Mouse (Mus musculus) heart, postnatal 36 days (tissue): ENCODE results near the gene Minpp1. TPM values are rescaled to one million over a fixed set of nuclear protein-coding genes. Genes with fewer than 3 reads are reported as not detected.
"Not testable (repeated sequence)": the region's sequence is repeated elsewhere in the genome, so short reads cannot be mapped to it uniquely, and the experiment has no call there.

Source experiments
- DNase-seq, 2 experiments: peaks; one replicate each; pipeline ENCODE4 v3.0.0; 2021 to 2022
- intact Hi-C: fragments of 180-260 bp; cut with DNase I; formaldehyde crosslinking; loops from one replicate; pipeline ENCODE4 v1.15.1; 2025
- total RNA-seq, 2 experiments: library from RNA; stranded (reverse); gene quantifications; 2 replicates each; pipeline ENCODE4 v1.2.3; 2021

The Minpp1 gene
- 10 to 100 TPM; 14.1 to 15.3 TPM for total RNA-seq

DNA sequence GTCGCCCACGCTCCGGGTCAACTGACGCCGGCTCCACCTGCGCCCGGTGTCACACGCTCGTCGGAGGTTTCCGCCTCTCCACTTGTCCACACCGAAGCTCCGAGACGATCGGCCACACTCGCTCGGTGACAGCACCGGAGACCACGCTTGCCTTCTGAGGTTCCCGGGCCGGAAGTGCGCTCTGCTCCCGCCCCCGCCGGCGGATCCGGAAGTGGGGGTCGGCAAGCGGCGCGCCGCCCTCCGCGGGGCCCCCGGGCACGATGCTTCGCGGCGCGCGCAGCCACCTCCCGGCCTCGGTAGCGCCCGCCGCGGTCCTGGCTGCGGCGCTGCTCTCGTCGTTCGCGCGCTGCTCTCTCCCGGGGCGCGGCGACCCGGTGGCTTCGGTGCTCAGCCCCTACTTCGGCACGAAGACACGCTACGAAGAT is at the start of gene Minpp1:
Gene Minpp1 (plus strand): TSS at position 89 of the 425 bp plus-strand sequence.
- intact Hi-C loops, result loop anchor here (5.0 kb wide), 1 partner anchor 323 kb away; no protein-coding TSS in a partner anchor

DNA sequence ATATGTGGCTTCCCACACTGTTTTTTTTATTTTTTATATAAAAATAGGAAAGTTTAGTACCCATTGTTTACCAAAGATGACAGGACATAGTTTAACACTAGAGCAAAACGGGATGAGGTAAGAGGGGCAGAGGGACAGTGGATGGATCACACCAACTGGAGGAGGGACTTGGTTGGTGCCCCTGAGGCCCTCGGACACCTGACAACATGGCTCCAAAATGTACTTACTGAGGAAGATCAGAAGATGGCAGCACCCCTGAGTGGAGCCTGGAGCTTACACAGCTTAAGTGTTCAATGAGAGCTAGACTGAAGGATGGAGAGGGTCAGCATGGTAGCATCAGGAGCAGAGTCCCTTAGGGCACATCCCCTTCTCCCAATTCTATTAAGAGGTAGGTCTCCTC is 46.2 kb upstream of the Minpp1 start:
- no peak for DNase-seq
- intact Hi-C loops, result no loop called here

More for the DNA sequence above, at the start of gene Minpp1:
- DNase-seq, result peak; percentile 85

DNA sequence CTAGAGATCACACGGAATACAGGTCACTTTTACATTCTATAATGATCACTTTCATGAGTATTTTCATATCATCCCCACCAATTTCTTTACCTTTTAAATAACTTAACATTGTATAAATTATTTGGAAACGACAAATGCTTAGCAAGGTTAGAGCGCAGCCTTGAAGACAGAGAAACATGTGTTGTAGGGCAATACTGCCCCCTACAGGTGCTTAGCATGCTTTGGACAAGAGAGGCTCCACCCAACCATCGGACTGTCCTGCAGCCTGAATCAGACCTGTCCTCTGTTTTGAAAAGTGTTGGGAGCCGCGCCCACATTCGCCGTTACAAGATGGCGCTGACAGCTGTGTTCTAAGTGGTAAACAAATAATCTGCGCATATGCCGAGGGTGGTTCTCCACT is 44.0 kb upstream of the Minpp1 start:
- DNase-seq, result peak; percentile 21 to 29
- intact Hi-C loops, result no loop called here

DNA sequence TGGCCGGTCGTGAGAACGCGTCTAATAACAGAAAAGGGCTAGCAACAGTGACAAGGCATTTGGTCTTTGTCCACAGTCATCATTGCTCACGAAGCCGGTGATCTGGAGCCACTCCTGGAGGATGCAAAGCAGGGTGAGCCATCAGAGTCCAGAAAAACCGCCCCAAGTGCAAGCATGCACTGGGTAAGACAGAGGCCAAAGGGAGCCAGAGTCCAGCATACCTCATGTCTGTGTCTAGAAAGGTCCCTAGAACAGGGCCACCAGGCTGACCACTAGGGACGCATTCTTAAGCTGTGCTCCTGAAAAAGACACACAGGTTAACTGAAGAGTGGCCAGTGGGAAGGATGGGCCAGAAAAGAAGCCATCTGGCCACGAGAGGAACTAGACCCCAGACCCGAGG is 36.6 kb upstream of the Minpp1 start:
- intact Hi-C loops, result no loop called here
- DNase-seq, result no peak

DNA sequence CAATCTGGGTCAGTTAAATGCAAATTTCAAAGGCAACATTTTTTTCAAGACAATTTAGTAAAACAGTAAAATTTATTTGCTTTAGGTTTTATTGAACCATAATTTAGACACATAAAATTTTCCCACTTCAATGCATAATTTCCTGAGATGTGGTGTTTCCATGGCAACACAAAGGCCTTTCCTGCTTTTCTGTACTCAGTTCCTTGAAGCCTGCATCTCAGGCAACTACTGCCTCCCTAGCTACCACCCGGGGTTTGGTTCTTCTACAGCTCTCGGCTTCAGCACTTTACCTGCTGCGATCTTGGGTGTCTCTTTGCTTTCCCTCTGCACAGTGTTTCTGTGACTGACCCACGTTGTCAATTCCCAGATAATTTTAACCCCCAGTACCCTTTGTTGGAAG is 33.3 kb upstream of the Minpp1 start:
- DNase-seq, result no peak
- intact Hi-C loops, result no loop called here

DNA sequence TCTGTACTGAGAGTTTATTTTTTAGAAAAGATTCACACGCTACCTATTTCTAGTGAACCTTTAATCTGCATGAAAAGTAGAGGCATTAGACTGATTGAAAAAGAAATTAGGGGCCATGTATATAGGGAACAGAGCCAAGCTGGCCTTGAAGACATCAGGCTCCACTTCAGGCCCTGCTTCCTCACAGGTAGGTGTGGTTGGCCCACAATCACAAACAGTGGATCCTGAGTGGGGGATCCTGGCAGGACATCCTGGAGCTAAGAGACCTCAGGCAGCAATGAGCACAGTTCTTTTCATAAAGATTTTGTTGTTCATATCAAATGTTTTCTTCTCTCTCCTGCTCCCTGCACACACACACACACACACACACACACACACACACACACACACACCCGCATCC is 28.8 kb upstream of the Minpp1 start:
- intact Hi-C loops, result no loop called here
- no peak for DNase-seq

DNA sequence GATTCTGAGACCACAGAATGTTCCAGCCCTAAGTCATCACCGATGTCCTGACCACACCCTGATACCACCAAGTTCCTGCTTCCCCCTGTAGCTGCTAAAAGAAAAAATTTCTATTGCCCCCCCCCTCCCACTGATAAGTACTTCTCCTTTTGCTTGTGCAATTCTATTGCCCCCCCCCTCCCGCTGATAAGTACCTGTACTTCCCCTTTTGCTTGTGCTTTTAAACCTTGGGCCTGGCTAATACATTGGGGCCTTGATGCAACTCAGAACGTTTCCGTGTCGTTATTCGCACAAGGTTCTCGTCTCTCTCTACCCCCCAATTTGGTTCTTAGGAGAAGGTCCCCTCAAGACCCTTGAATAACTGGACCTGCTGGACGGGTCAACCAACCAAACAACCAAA is 27.9 kb upstream of the Minpp1 start:
- intact Hi-C loops, result not testable (repeated sequence)

DNA sequence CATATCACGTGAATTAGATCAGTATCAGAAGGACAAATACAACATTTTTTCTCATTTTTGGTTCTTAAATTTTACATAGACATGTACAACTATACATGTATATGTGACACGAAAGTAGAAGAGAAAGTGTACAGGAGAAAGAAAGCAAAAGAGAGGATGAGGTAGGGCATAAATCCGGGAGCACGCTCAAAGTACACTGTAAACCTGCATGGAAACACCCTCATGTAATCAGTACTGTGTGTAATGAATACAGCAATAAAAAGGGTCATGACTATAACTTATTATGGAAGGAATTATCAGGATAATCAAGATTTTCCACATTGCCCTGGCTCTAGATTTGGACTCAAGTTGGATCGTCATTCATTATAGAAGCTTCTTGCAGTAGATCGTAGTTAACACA is 22.5 kb upstream of the Minpp1 start:
- DNase-seq, result no peak
- intact Hi-C loops, result no loop called here

More for the DNA sequence above, 27.9 kb upstream of the Minpp1 start:
- not testable (repeated sequence) for DNase-seq

DNA sequence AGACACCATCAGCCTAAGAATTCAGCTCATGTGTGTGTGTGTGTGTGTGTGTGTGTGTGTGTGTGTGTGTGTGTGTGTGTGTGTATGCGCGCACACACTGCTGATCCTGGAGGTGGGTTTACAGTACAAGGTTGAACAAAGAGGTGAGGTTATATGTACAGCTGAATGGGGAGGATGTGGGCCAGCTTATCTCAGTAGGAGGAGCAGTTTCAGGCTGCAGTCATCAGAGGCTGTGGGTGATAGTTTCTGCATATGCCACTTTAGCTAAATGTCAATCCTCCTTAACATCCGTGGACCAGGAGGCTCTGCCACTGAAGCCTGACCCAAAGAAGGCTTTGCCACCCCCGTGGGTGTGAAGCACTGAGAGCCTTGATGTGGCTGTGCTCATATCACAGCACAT is 20.3 kb upstream of the Minpp1 start:
- DNase-seq, result no peak
- intact Hi-C loops, result no loop called here

DNA sequence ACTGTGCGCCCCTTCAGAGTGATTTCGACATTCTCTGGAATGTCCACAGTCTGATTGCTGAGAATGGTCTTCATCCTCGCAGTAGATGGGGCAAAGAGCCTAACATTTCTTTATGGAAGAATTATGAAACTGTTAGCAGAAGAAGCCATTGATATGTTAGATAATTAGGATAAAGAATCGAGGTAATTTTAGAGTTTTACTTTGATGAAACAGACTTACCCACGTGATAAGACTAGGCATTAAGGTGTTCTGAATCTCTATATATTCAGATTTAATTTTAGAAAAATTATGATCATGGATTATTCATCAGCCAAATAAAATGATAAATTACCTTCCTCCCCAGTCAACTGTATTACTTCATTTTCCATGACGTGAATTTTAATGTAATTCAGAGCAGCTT is 19.1 kb upstream of the Minpp1 start, which contains the start of gene Rpl9-ps6:
Gene Rpl9-ps6 (minus strand): TSS at position 101 of the 400 bp plus-strand sequence.
- no peak for DNase-seq
- intact Hi-C loops, result no loop called here

DNA sequence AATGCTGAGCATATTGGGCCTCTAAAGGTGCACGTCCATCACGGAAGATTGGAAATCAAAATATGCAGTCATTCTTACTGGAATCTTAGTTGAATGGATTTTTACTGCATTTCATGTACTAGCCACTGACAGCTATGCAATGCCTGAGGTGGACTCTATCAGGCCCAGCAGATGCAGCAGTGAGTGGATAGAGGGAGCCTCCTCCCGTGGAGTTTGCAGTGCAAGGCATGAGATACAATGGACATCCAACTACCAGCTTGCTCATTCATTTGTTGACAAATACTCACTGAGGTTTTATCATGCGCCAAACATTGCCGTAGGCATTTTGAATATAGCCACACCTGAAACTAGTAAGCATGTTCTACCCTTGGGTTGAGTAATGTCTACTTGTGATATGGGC is 18.2 kb upstream of the Minpp1 start:
- no peak for DNase-seq
- intact Hi-C loops, result no loop called here

DNA sequence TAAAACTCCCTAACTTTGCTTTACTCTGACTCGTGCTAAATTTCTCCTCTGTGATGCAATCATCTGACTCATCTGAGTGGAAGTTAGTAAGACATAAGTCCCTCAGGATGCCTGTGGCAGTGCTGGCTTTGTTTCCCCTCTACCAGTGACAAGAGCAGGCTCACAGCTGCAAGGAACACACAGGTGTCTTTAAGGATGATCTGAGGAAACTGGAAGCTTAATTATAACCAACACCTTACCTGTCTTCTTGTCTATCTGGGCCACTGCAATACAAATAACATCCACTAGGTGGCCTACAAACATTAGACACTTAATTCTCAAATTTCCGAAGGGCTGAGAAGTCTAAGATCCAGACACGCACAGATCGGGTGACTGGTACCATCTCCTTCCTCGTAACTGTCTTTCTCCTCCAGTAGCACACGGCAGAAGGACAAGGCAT is 15.5 kb upstream of the Minpp1 start:
- peak; percentile 35 to 46 for DNase-seq
- intact Hi-C loops, result loop anchor here (5.0 kb wide), 1 partner anchor 488 kb away; no protein-coding TSS in a partner anchor

DNA sequence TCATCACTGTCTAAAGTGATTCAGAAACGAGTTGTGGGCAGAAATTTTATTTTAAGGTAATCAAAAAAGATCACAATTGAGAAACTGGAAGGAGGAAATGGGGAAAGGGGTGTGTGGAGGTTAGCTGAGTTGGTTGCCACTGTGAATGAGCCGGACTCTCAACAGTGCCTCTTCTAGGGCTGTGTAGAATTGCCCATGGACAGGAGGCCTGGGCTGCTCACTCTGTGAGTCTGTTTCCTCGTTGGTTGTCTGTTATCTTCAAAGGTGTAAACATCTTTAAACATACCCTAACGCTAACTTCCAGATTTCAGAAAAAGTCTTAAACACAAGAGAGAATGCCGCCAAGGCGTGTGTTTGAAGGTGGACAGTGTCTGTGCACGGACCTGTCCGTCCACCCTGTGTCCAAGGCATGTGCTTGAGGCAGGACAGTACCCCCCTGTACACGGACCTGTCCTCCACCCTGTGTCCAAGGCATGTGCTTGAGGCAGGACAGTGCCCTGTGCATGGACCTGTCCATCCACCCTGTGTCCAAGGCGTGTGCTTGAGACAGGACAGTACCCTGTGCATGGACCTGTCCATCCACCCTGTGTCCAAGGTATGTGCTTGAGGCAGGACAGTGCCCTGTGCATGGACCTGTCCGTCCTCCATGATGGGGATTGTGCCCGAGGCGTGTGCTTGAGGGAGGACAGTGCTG is 14.9 kb upstream of the Minpp1 start:
- DNase-seq, result no peak
- intact Hi-C loops, result loop anchor here (5.0 kb wide), 1 partner anchor 488 kb away; no protein-coding TSS in a partner anchor

DNA sequence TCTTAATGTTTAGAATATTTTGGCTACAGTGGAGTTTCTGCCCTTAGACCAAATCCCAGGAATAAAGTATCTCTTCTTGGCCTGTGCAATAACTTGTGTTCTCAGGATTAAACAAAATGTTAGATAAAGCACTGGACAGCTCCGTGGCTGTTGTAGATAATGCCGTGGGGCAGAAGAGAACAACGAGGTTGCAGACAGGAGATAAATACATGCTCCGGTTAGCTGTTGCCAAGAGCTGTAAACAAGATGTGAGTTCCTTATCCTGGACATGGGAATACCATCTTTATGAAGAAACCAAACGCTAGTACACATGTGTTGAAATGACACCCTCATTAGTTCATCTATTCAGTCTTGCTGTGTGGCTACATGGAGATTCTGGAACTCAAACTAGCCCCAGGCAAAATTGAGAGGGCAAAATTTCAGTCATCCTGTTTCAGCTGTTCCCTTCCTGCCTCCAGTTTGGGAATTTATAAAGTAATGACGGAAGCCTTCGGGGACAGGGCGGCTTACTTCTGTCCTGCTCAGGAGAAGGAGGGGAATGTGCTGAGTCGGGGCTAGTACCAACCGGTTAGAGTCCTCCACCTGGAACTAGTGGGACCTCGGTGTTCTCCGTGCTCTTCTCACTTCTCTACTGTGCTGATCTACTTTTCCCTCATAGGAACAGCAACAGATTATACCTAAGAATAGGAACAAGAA is 9.4 kb upstream of the Minpp1 start:
- intact Hi-C loops, result no loop called here
- no peak for DNase-seq

DNA sequence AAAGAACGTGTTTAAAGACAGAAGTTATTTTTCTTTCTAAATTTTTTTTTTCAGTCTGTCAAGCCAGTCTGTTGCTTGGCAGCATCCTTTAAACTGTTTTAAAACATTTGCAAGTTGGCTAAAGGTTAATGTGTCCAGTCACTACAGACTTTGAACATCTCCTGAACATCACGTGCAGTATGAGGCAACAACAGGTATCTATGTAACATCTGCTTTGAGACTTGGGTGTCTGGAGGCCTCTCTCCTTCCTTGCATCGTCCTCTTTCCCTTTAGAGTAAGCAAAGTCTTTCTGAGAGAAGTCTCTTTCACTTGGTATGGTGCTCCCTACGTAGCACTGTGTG is 8.9 kb upstream of the Minpp1 start:
- no peak for DNase-seq
- intact Hi-C loops, result no loop called here

DNA sequence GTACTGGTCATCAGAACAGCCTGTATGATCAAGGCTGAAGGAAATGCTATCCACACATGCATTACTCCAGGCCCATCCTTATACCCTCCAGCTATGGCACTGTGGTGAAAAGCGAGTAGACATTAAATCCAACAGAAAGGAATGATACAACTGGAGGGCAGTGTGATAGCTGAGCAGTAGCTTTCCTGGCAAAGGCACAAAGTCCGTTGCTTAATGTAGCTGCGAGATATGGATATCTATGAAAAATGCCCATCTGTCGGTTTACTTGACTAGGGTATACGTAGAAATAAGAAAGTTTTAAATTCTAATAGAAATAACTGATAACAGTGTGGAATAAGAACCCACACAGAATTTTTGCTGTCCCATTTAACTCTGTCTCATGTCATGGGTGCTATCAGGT is 5.3 kb upstream of the Minpp1 start:
- intact Hi-C loops, result no loop called here
- DNase-seq, result no peak

DNA sequence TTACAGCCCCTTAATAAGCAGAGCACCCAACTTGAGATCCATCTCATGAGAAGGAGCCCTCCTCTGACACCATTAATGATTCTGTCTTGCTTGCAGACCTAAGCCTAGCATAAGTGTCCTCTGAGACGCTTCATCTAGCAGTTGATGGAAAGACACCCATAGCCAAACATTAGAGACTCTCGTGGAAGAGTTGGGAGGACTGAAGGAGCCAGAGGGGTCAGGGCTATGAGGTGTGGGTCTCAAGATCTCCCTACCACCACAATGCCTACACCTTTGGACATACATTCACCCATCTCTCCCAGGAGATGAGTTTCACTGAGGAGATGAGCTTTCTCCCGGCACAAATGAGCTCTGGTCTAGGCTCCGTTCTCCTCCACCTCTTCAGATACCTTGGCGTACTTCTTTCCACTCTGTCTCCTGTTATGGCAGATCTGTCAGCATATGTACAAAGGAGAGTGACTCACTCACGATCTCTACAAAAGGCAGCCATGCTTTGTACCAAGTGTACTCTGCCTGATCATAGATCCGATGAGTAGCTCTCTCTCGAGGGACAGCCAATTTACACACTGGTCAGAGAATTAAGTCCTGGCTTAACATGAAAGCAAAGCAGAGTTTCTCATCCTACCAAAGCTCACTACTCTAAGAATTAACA is 4.7 kb upstream of the Minpp1 start:
- intact Hi-C loops, result no loop called here

DNA sequence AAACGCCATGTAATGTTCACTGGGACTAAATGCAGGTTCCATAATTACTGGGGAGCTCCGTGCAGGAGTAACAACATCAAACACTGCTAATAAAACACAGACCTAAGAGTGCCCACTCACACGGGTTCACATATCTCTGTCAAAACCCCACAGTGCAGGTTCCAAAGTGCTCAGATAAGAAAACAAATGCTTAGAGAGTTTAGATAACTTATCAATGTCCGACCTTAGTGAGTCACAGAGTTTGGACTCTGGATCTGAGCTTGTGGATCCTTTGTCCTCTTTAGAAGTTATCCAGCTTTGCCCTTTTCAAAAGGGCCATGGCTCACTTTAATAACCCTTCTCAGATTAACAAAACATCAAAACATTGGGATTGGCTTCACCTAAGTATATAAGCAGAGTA is 4.1 kb upstream of the Minpp1 start:
- DNase-seq, result no peak
- intact Hi-C loops, result no loop called here

More for the DNA sequence above, 4.7 kb upstream of the Minpp1 start:
- no peak for DNase-seq

DNA sequence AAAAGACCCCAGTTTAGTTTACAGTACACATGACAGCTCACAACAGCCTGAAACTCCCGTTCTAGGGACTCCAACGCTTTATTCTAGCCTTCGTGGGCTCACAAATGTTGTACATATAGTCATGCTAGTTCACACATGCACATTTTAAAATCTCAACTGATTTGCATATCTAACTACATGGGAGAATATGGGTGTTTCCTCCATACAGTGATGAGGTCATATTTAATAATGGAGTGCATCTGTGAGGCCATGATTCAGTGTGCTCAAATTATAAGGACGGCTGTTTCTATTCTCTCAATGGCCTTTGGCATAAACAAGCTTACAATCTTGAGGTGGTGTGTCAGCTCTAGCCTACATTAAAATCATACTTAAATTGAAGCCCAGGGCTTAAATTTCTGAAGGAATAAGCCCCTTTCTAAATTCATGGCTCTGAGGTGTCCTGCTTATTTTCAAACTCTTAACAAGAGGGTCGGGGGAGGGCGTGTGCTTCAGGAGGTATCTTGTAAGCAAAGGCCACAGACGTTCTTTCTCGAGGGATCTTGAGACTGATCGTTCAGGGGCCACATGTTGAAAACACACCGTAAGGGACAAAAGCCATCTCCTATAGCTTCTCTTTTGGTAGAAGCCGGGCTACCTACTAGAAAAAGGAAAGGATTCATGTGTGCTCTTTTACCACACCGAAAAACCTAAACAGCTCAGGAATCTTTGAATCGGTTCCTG is 468 bp upstream of the Minpp1 start:
- intact Hi-C loops, result loop anchor here (5.0 kb wide), 1 partner anchor 323 kb away; no protein-coding TSS in a partner anchor
- DNase-seq, result no peak

DNA sequence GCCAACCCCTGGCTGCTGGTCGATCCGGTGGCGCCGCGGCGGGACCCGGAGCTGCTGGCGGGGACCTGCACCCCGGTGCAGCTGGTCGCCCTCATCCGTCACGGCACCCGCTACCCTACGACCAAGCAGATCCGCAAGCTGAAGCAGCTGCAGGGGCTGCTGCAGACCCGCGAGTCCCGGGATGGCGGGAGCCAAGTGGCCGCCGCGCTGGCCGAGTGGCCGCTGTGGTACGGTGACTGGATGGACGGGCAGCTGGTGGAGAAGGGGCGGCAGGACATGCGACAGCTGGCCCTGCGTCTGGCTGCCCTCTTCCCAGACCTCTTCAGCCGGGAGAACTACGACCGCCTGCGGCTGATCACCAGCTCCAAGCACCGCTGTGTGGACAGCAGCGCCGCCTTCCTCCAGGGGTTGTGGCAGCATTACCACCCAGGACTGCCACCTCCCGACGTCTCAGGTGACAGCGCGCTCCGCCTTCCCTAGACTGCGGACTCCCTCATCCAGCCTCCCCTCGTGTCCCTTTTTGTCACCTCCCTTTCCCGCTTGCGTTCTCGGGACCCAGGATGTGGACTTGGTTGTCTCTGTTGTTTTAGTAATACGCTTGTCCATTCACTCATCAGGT is 646 bp downstream of the Minpp1 start:
- intact Hi-C loops, result loop anchor here (5.0 kb wide), 1 partner anchor 324 kb away; no protein-coding TSS in a partner anchor
- DNase-seq, result peak; percentile 63 to 73
